Mouse (Mus musculus) gastrocnemius, postnatal 14 days (tissue): ENCODE data around the gene Taf5. TPM values are rescaled to one million over a fixed set of nuclear protein-coding genes. Genes with fewer than 3 reads are reported as not detected.

Experiments
- total RNA-seq, 2 experiments: library from RNA; stranded (reverse); gene quantifications; 2 replicates each; pipeline ENCODE4 v1.2.3; 2021

Taf5 gene
- total RNA-seq, 2 experiments from 2014 or later = 2.5 to 2.7 TPM

Other genes with a start within 250 kb of the Taf5 start
- gene Ina, start 53.0 kb upstream of the Taf5 start, total RNA-seq = not detected
- 10 to 100 TPM; 17.5 to 23.0 TPM for gene Nt5c2, start 52.6 kb upstream of the Taf5 start, total RNA-seq
- 1 to 10 TPM; 2.4 to 3.1 TPM for gene Pcgf6, start 16.8 kb upstream of the Taf5 start, total RNA-seq
- 1,000 to 10,000 TPM; 1,075 to 1,222 TPM for gene Usmg5, start 22.9 kb downstream of the Taf5 start, total RNA-seq
- 1 to 10 TPM; 6.8 to 8.3 TPM for gene Pdcd11, start 23.0 kb downstream of the Taf5 start, total RNA-seq
- gene Calhm2, start 70.5 kb downstream of the Taf5 start, total RNA-seq = 1 to 10 TPM; 2.4 to 3.2 TPM
- gene Calhm1, start 76.5 kb downstream of the Taf5 start, total RNA-seq = not detected
- not detected for gene Calhm3, start 90.0 kb downstream of the Taf5 start, total RNA-seq
- gene Neurl1a, start 111.1 kb downstream of the Taf5 start, total RNA-seq = 10 to 100 TPM; 63.6 to 86.9 TPM